Mouse (Mus musculus): Measurements from ENCODE around the gene Atat1. TPM values are rescaled to one million over a fixed set of nuclear protein-coding genes. Genes with fewer than 3 reads are reported as not detected.
"Not testable (repeated sequence)": the region's sequence is repeated elsewhere in the genome, so short reads cannot be mapped to it uniquely, and the experiment has no call there.

Gene Atat1
- 434 and 438 TPM in 2 replicates for polyA plus RNA-seq (2015; fragmentation: Nextera tagmentation; extraction: Ambion mirVana)

DNA sequence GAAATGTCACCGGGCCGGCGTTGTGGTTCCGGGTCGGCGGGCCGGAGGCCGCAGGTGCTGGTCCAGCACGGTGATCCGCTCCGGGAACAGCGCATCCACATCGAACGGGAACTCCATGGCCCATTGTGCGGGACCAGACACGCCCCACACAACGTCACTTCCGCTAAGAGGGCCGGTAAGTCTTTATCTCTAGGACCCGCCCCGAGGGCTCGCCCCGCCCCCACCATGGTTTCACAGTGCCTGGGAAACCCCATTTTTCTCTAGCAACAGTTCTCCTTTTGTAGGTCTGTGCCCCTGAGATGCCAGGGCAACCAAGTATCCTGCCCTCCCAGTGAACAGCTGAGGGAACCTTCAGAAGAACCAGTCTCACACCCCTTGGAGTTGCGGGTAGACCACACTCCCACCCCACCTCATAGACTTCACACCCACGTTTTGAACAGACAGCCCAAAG is at the start of gene Atat1:
Gene Atat1, minus strand, starts transcription at position 157 of the 451 bp plus-strand sequence.
- Histone ChIP-seq H3K4me2 (peak within 1 kb of the TSS; percentile 98), H3K9ac (peak within 1 kb of the TSS; percentile 94), H3K9me3 (no peaks in the 10 kb centered on the region), H3K27me3 (no peaks in the 10 kb centered on the region), H3K27ac (peak within 1 kb of the TSS; percentile 96), H3K4me3 (peak within 1 kb of the TSS; percentile 76), H3K4me1 (replicated peaks) (peaks cover 37% of the 10 kb centered on the region), H3K36me3 (peaks cover 61% of the 10 kb centered on the region)
- 2% methylated on average over 25 of the region's 25 CpGs for WGBS
- ATAC-seq (ENCODE audit: low FRiP score), result peak; percentile 90

DNA sequence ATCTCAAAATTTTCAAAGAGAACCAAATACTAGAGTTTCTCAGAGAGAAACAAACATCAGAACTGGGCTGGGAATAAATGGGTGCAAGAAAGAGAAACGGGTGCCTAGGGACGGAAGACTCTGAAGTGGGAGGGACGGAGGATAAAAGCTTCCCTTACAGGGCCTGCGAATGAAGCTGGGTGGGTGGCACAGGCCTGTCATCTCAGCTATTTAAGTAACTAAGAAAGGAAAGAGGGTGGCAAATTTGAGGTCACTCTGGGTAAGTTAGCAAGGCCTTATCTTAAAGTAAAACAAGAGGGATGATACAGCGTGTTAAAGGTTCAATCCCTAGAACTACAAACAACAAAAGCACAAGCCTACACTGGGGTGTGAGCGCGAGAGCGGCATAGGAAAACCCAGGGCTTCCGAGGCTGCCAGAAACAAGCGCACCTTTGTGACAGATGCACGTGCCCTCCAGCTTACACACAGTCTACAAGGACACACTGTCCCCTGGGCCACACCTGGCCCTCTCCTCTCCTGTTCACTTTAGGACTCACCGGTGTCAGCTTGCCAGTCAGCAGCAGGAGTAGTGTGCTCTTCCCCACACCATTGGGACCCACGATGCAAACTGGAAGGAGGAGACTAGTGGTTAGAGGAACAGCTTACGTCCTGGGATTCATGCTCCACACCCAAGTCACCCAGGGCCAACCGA is 48.8 kb upstream of the Atat1 start:
- Histone ChIP-seq H3K27ac (no peak overlapping the region), H3K27me3 (no peaks in the 10 kb centered on the region), H3K4me1 (replicated peaks) (no peaks in the 10 kb centered on the region), H3K9ac (no peak overlapping the region), H3K4me3 (no peak overlapping the region), H3K4me2 (no peak overlapping the region), H3K9me3 (no peaks in the 10 kb centered on the region), H3K36me3 (peaks cover 89% of the 10 kb centered on the region)
- no peak for ATAC-seq (ENCODE audit: low FRiP score)
- 97% methylated on average over 15 of the region's 15 CpGs for WGBS

DNA sequence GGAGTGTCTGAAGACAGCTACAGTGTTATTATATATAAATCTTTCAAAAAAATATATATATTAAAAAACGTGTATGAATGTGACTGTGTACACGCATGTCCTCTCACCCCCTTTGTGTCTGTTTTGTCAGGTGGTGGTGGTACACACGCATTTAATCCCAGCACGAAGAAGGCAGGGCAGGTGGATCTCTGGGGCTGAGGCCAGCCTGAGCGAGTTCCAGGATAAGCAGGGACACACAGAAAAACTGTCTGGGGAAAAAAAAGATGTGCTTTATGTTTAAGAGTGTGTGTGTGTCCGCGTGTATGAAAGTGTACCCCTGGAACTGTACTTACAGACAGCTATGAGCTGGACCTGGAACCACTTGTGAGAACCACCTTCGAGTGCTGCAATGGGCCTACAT is 44.8 kb upstream of the Atat1 start:
- Histone ChIP-seq H3K4me1 (replicated peaks) (no peaks in the 10 kb centered on the region), H3K9ac (no peak overlapping the region), H3K9me3 (no peaks in the 10 kb centered on the region), H3K27ac (no peak overlapping the region), H3K36me3 (peaks cover 49% of the 10 kb centered on the region), H3K27me3 (no peaks in the 10 kb centered on the region), H3K4me2 (no peak overlapping the region), H3K4me3 (no peak overlapping the region)
- ATAC-seq (ENCODE audit: low FRiP score), result no peak
- WGBS, result 73% methylated on average over 8 of the region's 8 CpGs

DNA sequence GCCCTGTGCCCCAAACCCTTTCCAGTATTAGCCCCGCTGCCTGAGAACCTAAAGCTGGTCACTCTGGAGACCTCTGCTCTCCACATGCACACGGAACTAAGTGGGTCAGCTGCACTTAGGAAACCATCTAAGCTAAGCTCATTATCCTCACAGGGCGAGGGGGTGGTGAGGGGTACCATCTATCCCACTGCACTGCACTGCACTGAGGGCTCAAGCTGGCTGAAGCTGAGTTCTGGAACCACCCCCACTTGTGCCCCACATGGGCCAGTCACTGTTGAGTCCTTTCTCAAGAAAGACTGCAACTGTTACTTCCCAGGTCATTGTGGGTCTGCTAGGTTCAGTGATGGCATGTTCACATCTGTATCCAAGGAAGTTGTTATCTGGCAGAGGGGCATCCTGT is 42.7 kb upstream of the Atat1 start:
- not testable (repeated sequence) for H3K9me3 ChIP-seq; H3K4me3 ChIP-seq; H3K27ac ChIP-seq; H3K27me3 ChIP-seq; H3K4me2 ChIP-seq; H3K4me1 ChIP-seq (replicated peaks); H3K9ac ChIP-seq
- peak; percentile 45; the same call in 1 of the 2 replicates for ATAC-seq (ENCODE audit: low FRiP score)
- 87% methylated on average over 3 of the region's 3 CpGs for WGBS
- peaks cover 28% of the 10 kb centered on the region for H3K36me3 ChIP-seq

DNA sequence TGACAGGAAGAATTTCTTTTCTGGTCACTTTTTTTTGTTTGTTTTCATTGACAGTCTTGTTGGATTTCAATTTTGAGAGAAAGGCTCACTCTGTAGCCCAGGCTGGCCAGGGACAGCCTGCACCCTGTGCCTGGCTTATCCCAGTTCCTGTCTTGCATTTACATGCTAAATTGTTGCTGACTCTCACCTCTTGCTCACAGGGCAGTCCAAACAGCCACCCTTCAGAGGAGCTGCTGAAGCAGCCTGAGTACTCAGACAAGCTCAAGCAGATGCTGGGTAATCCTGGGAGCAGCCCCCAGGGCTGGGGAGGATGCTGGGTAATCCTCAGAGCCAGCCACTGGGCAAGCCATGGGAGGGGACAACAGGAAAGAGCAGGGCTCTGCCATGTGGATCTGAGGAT is 41.1 kb upstream of the Atat1 start:
- not testable (repeated sequence) for H3K27me3 ChIP-seq; H3K4me2 ChIP-seq; H3K4me1 ChIP-seq (replicated peaks); H3K9ac ChIP-seq; H3K27ac ChIP-seq; H3K9me3 ChIP-seq; ATAC-seq (ENCODE audit: low FRiP score); H3K4me3 ChIP-seq
- H3K36me3 ChIP-seq, result peaks cover 12% of the 10 kb centered on the region

DNA sequence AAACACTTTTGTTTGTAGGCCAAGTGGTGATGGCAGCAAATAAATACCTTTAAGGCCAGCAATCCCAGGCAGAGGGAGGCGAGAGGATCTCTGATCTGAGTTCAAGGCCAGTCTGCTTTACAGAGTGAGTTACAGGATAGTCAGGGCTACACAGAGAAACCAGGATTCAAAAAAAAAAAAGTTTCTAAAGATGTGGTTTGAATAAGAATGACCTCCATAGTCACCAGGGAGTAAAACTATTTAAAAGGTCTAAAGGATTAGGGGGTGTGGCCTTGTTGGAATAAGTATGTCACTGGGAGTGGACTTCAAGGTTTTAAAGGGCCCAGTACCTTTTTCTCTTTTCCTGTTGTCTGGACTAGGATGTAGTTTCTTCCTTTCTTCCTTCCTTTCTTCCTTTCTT is 30.1 kb upstream of the Atat1 start:
- no peaks in the 10 kb centered on the region for H3K4me1 ChIP-seq (replicated peaks)
- H3K9ac ChIP-seq, result no peak overlapping the region
- no peak for ATAC-seq (ENCODE audit: low FRiP score)
- WGBS, result 66% methylated on average over 1 of the region's 1 CpGs
- no peaks in the 10 kb centered on the region for H3K27me3 ChIP-seq
- no peak overlapping the region for H3K4me3 ChIP-seq
- H3K36me3 ChIP-seq, result no peaks in the 10 kb centered on the region
- no peak overlapping the region for H3K27ac ChIP-seq
- no peak overlapping the region for H3K4me2 ChIP-seq
- no peaks in the 10 kb centered on the region for H3K9me3 ChIP-seq

DNA sequence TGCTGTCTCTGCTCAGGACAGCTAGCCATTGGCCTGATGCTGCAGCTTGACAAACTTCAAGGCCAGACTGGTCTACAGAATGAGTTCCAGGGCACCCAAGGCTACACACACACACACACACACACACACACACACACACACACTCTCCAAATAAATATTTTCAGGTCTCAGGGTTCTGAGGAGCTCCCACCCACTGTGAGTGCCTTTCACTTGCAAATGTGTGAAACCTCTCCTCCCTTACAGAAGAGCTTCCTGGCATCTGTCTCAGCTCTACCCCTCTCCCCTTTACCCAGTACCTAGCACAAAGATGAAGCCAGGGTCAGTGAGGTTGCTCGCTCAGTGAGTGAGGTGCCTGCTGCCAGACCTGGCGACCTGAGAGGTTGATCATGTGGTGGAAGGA is 29.2 kb upstream of the Atat1 start:
- no peaks in the 10 kb centered on the region for H3K27me3 ChIP-seq
- no peaks in the 10 kb centered on the region for H3K4me1 ChIP-seq (replicated peaks)
- no peak for ATAC-seq (ENCODE audit: low FRiP score)
- no peaks in the 10 kb centered on the region for H3K9me3 ChIP-seq
- no peak overlapping the region for H3K9ac ChIP-seq
- no peaks in the 10 kb centered on the region for H3K36me3 ChIP-seq
- WGBS, result 46% methylated on average over 2 of the region's 2 CpGs
- H3K4me2 ChIP-seq, result no peak overlapping the region
- H3K4me3 ChIP-seq, result no peak overlapping the region
- no peak overlapping the region for H3K27ac ChIP-seq

DNA sequence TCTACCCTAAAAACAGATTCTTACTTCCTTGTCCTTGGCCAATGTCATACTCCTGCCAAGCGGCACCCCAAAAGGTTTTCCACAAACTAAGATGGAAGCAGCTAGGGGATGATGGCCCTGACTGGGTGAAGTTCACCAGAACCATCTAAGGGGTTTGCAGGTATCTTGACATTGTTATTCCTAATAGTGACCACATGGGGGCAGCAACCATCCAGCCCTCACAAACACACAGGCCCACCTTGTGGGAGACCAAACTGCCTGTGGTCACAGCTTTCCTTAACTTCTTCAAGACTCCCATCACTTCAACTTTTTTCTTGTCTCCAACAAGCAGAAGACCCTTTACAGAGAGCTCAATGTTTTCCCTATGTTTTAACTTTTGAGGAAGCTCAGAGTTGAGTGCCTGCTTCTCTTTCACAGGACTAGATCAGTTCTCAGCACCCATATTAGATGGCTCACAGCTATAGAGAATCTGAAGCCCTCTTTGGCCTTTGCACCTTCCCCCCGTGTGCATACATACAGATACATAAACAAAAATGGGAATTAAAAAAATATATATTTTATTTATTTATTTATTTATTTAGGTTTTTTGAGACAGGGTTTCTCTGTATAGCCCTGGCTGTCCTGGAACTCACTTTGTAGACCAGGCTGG is 27.9 kb upstream of the Atat1 start:
- WGBS, result 39% methylated on average over 2 of the region's 2 CpGs
- Histone ChIP-seq H3K9me3 (no peaks in the 10 kb centered on the region), H3K27ac (no peak overlapping the region), H3K4me3 (no peak overlapping the region), H3K36me3 (no peaks in the 10 kb centered on the region), H3K4me2 (no peak overlapping the region), H3K9ac (no peak overlapping the region), H3K4me1 (replicated peaks) (no peaks in the 10 kb centered on the region), H3K27me3 (no peaks in the 10 kb centered on the region)
- ATAC-seq (ENCODE audit: low FRiP score), result peak; percentile 66

DNA sequence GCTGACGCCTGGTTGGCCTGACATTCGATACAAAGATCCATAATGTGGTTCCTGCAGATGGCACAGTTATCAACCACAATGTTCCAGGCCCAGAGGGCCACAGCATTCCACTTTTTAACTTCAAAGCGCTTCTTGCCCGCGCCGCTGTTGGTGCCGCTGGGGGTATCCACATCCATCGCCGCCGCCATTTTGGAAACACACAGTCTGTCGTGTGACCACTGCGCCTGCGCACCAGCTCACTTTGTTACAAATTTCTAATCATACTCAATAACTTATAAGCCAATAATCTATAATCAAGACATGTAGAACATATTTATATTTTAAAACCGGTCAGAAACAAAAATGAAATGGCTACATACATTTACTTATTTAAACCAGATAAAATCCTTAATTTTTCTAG is 25.9 kb upstream of the Atat1 start:
- not testable (repeated sequence) for H3K9me3 ChIP-seq; H3K27me3 ChIP-seq; H3K4me3 ChIP-seq; H3K36me3 ChIP-seq; H3K27ac ChIP-seq; ATAC-seq (ENCODE audit: low FRiP score); H3K4me1 ChIP-seq (replicated peaks); H3K4me2 ChIP-seq; H3K9ac ChIP-seq
- 88% methylated on average over 14 of the region's 14 CpGs for WGBS

DNA sequence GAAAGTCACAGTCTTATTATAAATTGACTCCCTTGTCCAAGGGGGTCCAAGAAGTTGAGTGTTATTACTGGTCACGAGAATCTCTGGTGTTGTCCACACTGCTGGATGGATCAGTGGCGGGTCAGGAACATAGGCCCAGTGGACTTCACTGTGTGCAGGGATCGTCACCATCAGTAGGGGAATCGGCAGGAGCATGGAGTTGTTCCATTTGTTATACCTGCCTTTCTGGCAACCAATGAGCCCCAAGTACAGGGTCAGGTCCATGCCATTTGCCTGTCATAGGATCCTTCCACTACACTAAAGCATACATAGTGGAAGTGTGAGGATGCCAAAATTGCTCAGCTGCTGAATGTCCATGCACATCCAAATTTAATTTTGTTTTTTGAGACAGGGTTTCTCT is 22.7 kb upstream of the Atat1 start:
- Histone ChIP-seq H3K4me1 (replicated peaks) (no peaks in the 10 kb centered on the region), H3K27ac (no peak overlapping the region), H3K4me2 (no peak overlapping the region), H3K9me3 (no peaks in the 10 kb centered on the region), H3K27me3 (no peaks in the 10 kb centered on the region), H3K4me3 (no peak overlapping the region), H3K36me3 (peaks cover 38% of the 10 kb centered on the region), H3K9ac (no peak overlapping the region)
- WGBS, result 90% methylated on average over 4 of the region's 4 CpGs
- ATAC-seq (ENCODE audit: low FRiP score), result no peak

DNA sequence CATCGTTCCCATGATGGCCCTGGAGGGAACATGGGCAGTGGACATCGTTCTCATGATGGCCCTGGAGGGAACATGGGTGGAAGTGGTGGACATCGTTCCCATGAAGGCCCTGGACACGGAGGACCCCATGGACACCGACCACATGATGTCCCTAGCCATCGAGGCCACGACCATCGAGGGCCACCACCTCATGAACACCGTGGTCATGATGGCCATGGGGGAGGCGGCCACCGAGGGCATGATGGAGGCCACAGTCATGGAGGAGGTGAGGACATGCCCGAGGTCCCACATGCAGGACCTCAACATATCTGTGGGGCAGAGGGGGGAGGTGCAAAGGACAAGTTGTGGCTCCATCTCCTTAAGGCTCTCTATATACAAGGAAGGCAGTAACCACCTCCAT is 20.8 kb upstream of the Atat1 start:
- H3K4me1 ChIP-seq (replicated peaks), result no peaks in the 10 kb centered on the region
- 0 out of 2 replicates have a peak, but pooled peaks have one; percentile 11 for ATAC-seq (ENCODE audit: low FRiP score)
- H3K27me3 ChIP-seq, result no peaks in the 10 kb centered on the region
- H3K4me3 ChIP-seq, result no peak overlapping the region
- no peaks in the 10 kb centered on the region for H3K9me3 ChIP-seq
- H3K27ac ChIP-seq, result no peak overlapping the region
- H3K4me2 ChIP-seq, result no peak overlapping the region
- peaks cover 56% of the 10 kb centered on the region for H3K36me3 ChIP-seq
- H3K9ac ChIP-seq, result no peak overlapping the region
- WGBS, result 96% methylated on average over 12 of the region's 12 CpGs

DNA sequence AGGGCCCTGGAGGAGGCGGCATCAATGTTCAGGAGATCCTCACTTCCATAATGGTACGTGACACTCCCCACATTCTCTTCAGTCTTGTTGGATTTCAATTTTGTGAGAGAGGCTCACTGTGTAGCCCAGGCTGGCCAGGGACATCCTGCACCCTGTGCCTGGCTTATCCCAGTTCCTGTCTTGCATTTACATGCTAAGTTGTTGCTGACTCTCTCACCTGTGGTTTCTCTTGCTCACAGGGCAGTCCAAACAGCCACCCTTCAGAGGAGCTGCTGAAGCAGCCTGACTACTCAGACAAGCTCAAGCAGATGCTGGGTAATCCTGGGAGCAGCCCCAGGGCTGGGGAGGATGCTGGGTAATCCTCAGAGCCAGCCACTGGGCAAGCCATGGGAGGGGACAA is 19.7 kb upstream of the Atat1 start:
- Histone ChIP-seq H3K4me1 (replicated peaks) (no peaks in the 10 kb centered on the region), H3K9ac (no peak overlapping the region), H3K27ac (no peak overlapping the region), H3K4me3 (no peak overlapping the region), H3K9me3 (no peaks in the 10 kb centered on the region), H3K36me3 (peaks cover 67% of the 10 kb centered on the region), H3K27me3 (no peaks in the 10 kb centered on the region), H3K4me2 (no peak overlapping the region)
- WGBS, result 100% methylated on average over 2 of the region's 2 CpGs
- ATAC-seq (ENCODE audit: low FRiP score), result no peak

DNA sequence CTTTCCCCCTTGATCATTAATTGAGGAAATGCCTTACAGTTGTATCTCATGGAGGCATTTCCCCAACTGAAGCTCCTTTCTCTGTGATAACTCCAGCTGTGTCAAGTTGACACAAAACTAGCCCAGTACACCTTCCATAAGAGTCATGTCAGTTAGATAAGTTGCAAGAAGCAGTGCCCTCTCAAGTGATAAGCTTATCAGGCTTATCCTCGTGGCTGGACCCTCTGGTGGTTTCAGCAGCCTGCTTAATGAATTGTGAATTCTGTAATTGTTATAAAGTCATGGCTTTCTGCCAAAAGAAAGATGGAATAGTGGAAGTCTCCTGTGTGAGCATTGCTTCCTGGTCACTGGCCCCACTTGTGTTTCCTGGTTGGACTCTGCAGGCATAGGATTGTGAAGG is 17.6 kb upstream of the Atat1 start:
- H3K4me3 ChIP-seq, result no peak overlapping the region
- 75% methylated on average over 1 of the region's 1 CpGs for WGBS
- ATAC-seq (ENCODE audit: low FRiP score), result no peak
- peaks cover 5% of the 10 kb centered on the region for H3K4me1 ChIP-seq (replicated peaks)
- no peaks in the 10 kb centered on the region for H3K27me3 ChIP-seq
- peaks cover 79% of the 10 kb centered on the region for H3K36me3 ChIP-seq
- no peak overlapping the region for H3K9ac ChIP-seq
- H3K4me2 ChIP-seq, result no peak overlapping the region
- H3K9me3 ChIP-seq, result no peaks in the 10 kb centered on the region
- no peak overlapping the region for H3K27ac ChIP-seq
